Mouse (Mus musculus): ENCODE measurements around the gene Gpatch8. TPM values are rescaled to one million over a fixed set of nuclear protein-coding genes. Genes with fewer than 3 reads are reported as not detected.
"Not testable (repeated sequence)": the region's sequence is repeated elsewhere in the genome, so short reads cannot be mapped to it uniquely, and the experiment has no call there.

Gpatch8 gene
- polyA plus RNA-seq, 1 experiment: 26.3 TPM

- 50% methylated on average over 1 of the region's 1 CpGs for WGBS
- peak overlapping the region; percentile 81 for H3K27ac ChIP-seq (ENCODE audit: insufficient read depth, low read depth, low read length)
- peaks cover 6% of the 10 kb centered on the region; the same call in 1 of the 2 replicates for H3K4me1 ChIP-seq (ENCODE audit: control insufficient read depth, insufficient read depth, insufficient read length, low read length)
- no peaks in the 10 kb centered on the region for H3K36me3 ChIP-seq (ENCODE audit: control insufficient read depth, insufficient read depth, low read length)
- no peak for TF ChIP-seq CTCF (IDR thresholded peaks at IDR 0.05; ENCODE audit: extremely low read depth, insufficient read length, insufficient replicate concordance, low read depth, low read length)
- no peak for TF ChIP-seq POLR2A (IDR thresholded peaks at IDR 0.05; ENCODE audit: low read depth, low read length)
- no peak overlapping the region for H3K4me3 ChIP-seq (ENCODE audit: low read depth, low read length)
- no peaks in the 10 kb centered on the region for H3K27me3 ChIP-seq (ENCODE audit: control insufficient read depth, insufficient read depth, low read length)
Measured at GRCm38 (mm10) chr11:102557386-102557785, 1.2 kb upstream of the Gpatch8 start.

DNA sequence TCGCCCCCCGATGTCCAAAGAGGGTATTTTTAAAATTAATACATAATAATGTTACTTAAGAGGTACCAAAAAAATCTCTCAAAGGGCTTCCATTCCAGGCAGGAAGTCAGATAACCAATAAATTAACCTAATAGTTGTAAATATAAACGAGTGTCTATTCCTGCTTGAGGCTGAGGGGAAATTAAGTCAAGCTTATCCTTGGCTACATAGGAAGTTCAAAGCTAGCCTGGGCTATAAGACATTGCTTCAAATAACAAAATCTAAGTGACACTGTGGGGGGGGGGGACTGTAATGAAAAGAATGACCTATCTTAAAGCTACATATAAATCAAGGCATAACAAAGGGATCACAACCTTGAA, 503 bp upstream of the Gpatch8 start:
- WGBS: 0% methylated on average over 3 of the region's 3 CpGs
- Histone ChIP-seq H3K4me3 (ENCODE audit: low read depth, low read length) (no peak overlapping the region), H3K36me3 (ENCODE audit: control insufficient read depth, insufficient read depth, low read length) (no peaks in the 10 kb centered on the region), H3K27ac (ENCODE audit: insufficient read depth, low read depth, low read length) (peak overlapping the region; percentile 73), H3K4me1 (ENCODE audit: control insufficient read depth, insufficient read depth, insufficient read length, low read length) (peaks cover 6% of the 10 kb centered on the region; the same call in 1 of the 2 replicates), H3K27me3 (ENCODE audit: control insufficient read depth, insufficient read depth, low read length) (no peaks in the 10 kb centered on the region)
- no peak for TF ChIP-seq POLR2A (IDR thresholded peaks at IDR 0.05; ENCODE audit: low read depth, low read length)
- no peak for TF ChIP-seq CTCF (IDR thresholded peaks at IDR 0.05; ENCODE audit: extremely low read depth, insufficient read length, insufficient replicate concordance, low read depth, low read length)

DNA sequence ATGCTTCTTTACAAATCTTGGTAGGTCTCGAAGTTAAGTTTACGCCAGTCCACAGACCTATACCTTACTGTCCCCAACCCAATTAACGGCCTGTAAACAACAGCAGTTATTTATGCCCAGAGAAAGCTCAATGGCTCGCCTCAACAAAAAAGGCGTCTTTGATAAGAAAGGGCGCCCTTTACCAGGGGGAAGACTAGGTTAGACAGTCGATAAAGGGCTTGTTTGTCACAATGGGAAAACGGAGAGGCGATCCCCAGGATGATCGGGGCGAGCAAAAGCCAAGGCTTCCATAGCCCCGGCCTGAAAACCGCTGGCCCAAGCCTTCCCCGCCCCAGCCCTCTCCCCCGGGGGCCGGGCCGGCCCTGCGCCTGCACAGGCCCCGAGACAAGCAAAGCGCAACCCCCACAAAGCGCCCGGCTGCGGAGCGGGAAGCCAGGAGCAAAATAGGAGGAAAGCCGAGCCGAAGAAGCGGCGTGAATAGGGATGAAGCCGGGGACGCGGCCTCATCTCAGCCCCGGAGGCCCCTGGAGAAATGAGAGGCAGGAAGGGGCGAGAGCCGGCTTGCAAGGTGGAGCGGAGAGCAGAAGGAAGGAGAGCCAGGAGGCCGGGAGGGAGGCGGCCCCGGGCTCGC, 677 bp downstream of the Gpatch8 start:
- no peaks in the 10 kb centered on the region for H3K27me3 ChIP-seq (ENCODE audit: control insufficient read depth, insufficient read depth, low read length)
- no peak for TF ChIP-seq CTCF (IDR thresholded peaks at IDR 0.05; ENCODE audit: extremely low read depth, insufficient read length, insufficient replicate concordance, low read depth, low read length)
- no peak for TF ChIP-seq POLR2A (IDR thresholded peaks at IDR 0.05; ENCODE audit: low read depth, low read length)
- peak overlapping the region; percentile 96 for H3K4me3 ChIP-seq (ENCODE audit: low read depth, low read length)
- peak overlapping the region; percentile 62 for H3K27ac ChIP-seq (ENCODE audit: insufficient read depth, low read depth, low read length)
- peaks cover 6% of the 10 kb centered on the region; the same call in 1 of the 2 replicates for H3K4me1 ChIP-seq (ENCODE audit: control insufficient read depth, insufficient read depth, insufficient read length, low read length)
- H3K36me3 ChIP-seq (ENCODE audit: control insufficient read depth, insufficient read depth, low read length): no peaks in the 10 kb centered on the region; the same call in 1 of the 2 replicates
- under 1% methylated on average over 38 of the region's 39 CpGs for WGBS

- TF ChIP-seq POLR2A (IDR thresholded peaks at IDR 0.05; ENCODE audit: low read depth, low read length) (no peak), CTCF (IDR thresholded peaks at IDR 0.05; ENCODE audit: extremely low read depth, insufficient read length, insufficient replicate concordance, low read depth, low read length) (no peak)
- peaks cover 3% of the 10 kb centered on the region; the same call in 1 of the 2 replicates for H3K4me1 ChIP-seq (ENCODE audit: control insufficient read depth, insufficient read depth, insufficient read length, low read length)
- no peaks in the 10 kb centered on the region for H3K27me3 ChIP-seq (ENCODE audit: control insufficient read depth, insufficient read depth, low read length)
- H3K36me3 ChIP-seq (ENCODE audit: control insufficient read depth, insufficient read depth, low read length): peaks cover 8% of the 10 kb centered on the region
- WGBS: 90% methylated on average over 3 of the region's 3 CpGs
- H3K27ac ChIP-seq (ENCODE audit: insufficient read depth, low read depth, low read length): no peak overlapping the region
- H3K4me3 ChIP-seq (ENCODE audit: low read depth, low read length): no peak overlapping the region
Measured at GRCm38 (mm10) chr11:102552051-102552450, 4.1 kb downstream of the Gpatch8 start.

GRCm38 (mm10) chr11:102551176-102551575, 5.0 kb downstream of the Gpatch8 start:
- TF ChIP-seq CTCF (IDR thresholded peaks at IDR 0.05; ENCODE audit: extremely low read depth, insufficient read length, insufficient replicate concordance, low read depth, low read length) (no peak), POLR2A (IDR thresholded peaks at IDR 0.05; ENCODE audit: low read depth, low read length) (no peak)
- no peak overlapping the region for H3K4me3 ChIP-seq (ENCODE audit: low read depth, low read length)
- H3K27me3 ChIP-seq (ENCODE audit: control insufficient read depth, insufficient read depth, low read length): no peaks in the 10 kb centered on the region
- H3K36me3 ChIP-seq (ENCODE audit: control insufficient read depth, insufficient read depth, low read length): peaks cover 8% of the 10 kb centered on the region
- H3K27ac ChIP-seq (ENCODE audit: insufficient read depth, low read depth, low read length): no peak overlapping the region
- H3K4me1 ChIP-seq (ENCODE audit: control insufficient read depth, insufficient read depth, insufficient read length, low read length): peaks cover 3% of the 10 kb centered on the region; the same call in 1 of the 2 replicates

GRCm38 (mm10) chr11:102541471-102541870, 14.7 kb downstream of the Gpatch8 start:
- Histone ChIP-seq H3K36me3 (ENCODE audit: control insufficient read depth, insufficient read depth, low read length) (peaks cover 8% of the 10 kb centered on the region; the same call in 1 of the 2 replicates), H3K4me3 (ENCODE audit: low read depth, low read length) (no peak overlapping the region), H3K4me1 (ENCODE audit: control insufficient read depth, insufficient read depth, insufficient read length, low read length) (peaks cover 15% of the 10 kb centered on the region; the same call in 1 of the 2 replicates), H3K27me3 (ENCODE audit: control insufficient read depth, insufficient read depth, low read length) (no peaks in the 10 kb centered on the region), H3K27ac (ENCODE audit: insufficient read depth, low read depth, low read length) (peak overlapping the region; percentile 6; the same call in 1 of the 2 replicates)
- TF ChIP-seq POLR2A (IDR thresholded peaks at IDR 0.05; ENCODE audit: low read depth, low read length) (no peak), CTCF (IDR thresholded peaks at IDR 0.05; ENCODE audit: extremely low read depth, insufficient read length, insufficient replicate concordance, low read depth, low read length) (peak; percentile 11; the same call in 1 of the 2 replicates)
- WGBS: 53% methylated on average over 5 of the region's 5 CpGs

DNA sequence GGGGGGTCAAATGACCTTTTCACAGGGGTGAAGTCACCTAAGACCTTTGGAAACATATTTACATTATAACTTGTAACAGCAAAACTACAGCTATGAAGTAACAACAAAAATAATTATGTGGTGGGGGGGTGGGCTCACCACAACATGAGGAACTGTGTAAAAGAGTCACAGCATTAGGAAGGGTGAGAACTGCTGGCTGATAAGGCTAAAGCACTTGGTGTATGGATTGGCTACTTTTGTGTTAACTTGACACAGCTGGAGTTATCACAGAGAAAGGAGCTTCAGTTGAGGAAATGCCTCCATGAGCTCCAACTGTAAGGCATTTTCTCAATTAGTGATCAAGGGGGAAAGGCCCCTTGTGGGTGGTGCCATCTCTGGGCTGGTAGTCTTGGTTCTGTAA, 15.9 kb downstream of the Gpatch8 start:
- H3K4me1 ChIP-seq (ENCODE audit: control insufficient read depth, insufficient read depth, insufficient read length, low read length): peaks cover 13% of the 10 kb centered on the region; the same call in 1 of the 2 replicates
- H3K4me3 ChIP-seq (ENCODE audit: low read depth, low read length); H3K27ac ChIP-seq (ENCODE audit: insufficient read depth, low read depth, low read length); H3K27me3 ChIP-seq (ENCODE audit: control insufficient read depth, insufficient read depth, low read length): not testable (repeated sequence)
- peaks cover 12% of the 10 kb centered on the region for H3K36me3 ChIP-seq (ENCODE audit: control insufficient read depth, insufficient read depth, low read length)
